In the genomic region with DNA sequence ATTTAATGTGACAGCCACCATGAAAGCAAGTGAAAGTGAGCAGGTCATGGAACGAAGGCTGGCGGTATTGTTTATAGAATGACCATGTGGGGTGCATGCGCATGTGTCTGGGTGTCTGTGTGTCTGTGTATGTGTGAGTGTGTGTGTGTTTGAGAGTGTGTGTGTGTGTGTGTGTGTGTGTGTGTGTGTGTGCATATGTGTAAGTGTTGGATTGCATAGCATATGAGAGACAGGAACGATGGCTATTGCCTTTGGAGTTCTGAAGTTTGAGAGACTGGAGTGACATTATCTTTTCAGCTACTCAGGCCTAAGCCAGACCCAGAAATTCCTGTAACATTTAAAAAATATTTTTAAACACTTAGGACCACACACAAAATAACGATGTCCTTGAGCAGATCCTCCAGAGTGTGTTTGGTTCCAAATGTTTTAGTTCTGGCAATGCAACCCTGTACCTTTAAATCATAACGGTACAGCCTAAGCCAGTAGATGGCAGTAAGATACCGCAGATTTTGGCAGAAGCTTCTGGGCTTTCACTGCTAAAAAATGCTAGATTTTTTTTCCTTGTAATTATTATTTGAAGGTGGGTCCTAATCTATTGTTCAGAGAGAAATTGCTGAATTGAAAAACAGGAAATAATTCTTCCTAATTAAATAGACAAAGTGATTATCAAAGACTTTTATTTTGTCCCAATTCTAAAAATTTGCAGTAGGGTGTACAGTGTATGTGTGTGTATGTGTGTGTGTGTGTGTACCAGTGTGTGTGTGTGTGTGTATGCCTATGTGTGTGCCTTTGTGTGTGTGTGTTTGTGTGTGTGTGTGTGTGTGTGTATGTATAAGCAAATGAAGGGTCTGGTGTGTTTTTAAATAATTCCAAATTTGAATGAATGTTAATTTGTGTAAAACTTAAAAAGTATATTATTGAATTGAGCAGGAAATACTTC, we compare ENCODE assay signal across 8 mouse cellular contexts.
A peak's percentile ranks its signal among the peaks of the same experiment; 100 is the strongest.
DNase-seq lines count a peak whose midpoint lies in the region; ATAC-seq and TF ChIP-seq lines count a peak whose summit lies in the region.

No protein-coding gene starts in this region.

- no peak overlapping the region for H3K4me3 ChIP-seq in C2C12 (ENCODE audit: insufficient read depth, poor library complexity, severe bottlenecking)
- H3K4me3 ChIP-seq in intestine, postnatal 0 days (ENCODE audit: low read depth, low read length) = no peak overlapping the region

- H3K36me3 ChIP-seq in C2C12 (ENCODE audit: control insufficient read depth, insufficient read depth) = no peaks in the 10 kb centered on the region
- H3K36me3 ChIP-seq in intestine, postnatal 0 days (ENCODE audit: control insufficient read depth, insufficient read depth) = no peaks in the 10 kb centered on the region

- H3K27me3 ChIP-seq in C2C12 (ENCODE audit: control insufficient read depth, insufficient read depth, insufficient read length) = no peaks in the 10 kb centered on the region
- no peaks in the 10 kb centered on the region for H3K27me3 ChIP-seq in intestine, postnatal 0 days (replicated peaks; ENCODE audit: control insufficient read depth, insufficient read depth, low read length)

- 45% methylated on average over 7 of the region's 7 CpGs for WGBS in intestine, postnatal 0 days

- H3K79me3 ChIP-seq in C2C12 (ENCODE audit: low read depth) = no peaks in the 10 kb centered on the region

- no peak overlapping the region for H3K27ac ChIP-seq in intestine, postnatal 0 days (ENCODE audit: low read depth, low read length)

- H3K79me2 ChIP-seq in C2C12 (ENCODE audit: control insufficient read depth, insufficient read depth) = no peaks in the 10 kb centered on the region

- H3ac ChIP-seq in C2C12 (ENCODE audit: control insufficient read depth, insufficient read length, low read depth) = no peak overlapping the region

- intact Hi-C loops in left cerebral cortex, postnatal 25 days (cut with DNase I) = loop anchor here (2.0 to 10.0 kb wide), 5 partner anchors 490 to 1388 kb away; a partner anchor contains a TSS

- ATAC-seq in intestine, postnatal 0 days = no peak

- H3K9ac ChIP-seq in intestine, postnatal 0 days (ENCODE audit: low read depth, low read length) = no peak overlapping the region

- DNase-seq in cerebellum, adult 18-20 months = peak; percentile 9 to 13
- no peak for DNase-seq in cerebellum, adult 11-12 months
- peak; percentile 86 for DNase-seq in embryo, embryonic 10.5 days (ENCODE audit: low spot score)
- DNase-seq in left cerebral cortex, postnatal 25 days (ENCODE audit: low spot score in 2 of 2) = peak; percentile 51 to 61
- peak; percentile 83 for DNase-seq in retina, embryonic 14.5 days (ENCODE audit: low spot score)
- no peak for DNase-seq in thymus, postnatal 4 days

- peak; percentile 13 for TF ChIP-seq CTCF in C2C12 (IDR thresholded peaks at IDR 0.05; ENCODE audit: control insufficient read depth, insufficient read depth, insufficient read length)
- peak; percentile 75 for TF ChIP-seq CTCF in intestine, postnatal 0 days (IDR thresholded peaks at IDR 0.05; ENCODE audit: low read depth)

- H3K9me3 ChIP-seq in intestine, postnatal 0 days (ENCODE audit: control insufficient read depth) = no peaks in the 10 kb centered on the region

- H3K4me1 ChIP-seq in intestine, postnatal 0 days (replicated peaks; ENCODE audit: control insufficient read depth, insufficient read depth, low read length) = no peaks in the 10 kb centered on the region

- no peak overlapping the region for H3K4me2 ChIP-seq in intestine, postnatal 0 days (replicated peaks; ENCODE audit: low read depth)

TF ChIP-seq in C2C12, 6 proteins besides CTCF, POLR2A, EP300 and RAD21:
- TF ChIP-seq MYOG (IDR thresholded peaks at IDR 0.05; ENCODE audit: control insufficient read depth, extremely low read depth, insufficient read length) = no peak

Comparison
In these comparisons a context has a peak if more than half of its experiments do, and no peak if none do; other contexts are left out.
1. DNase-seq: peak in cerebellum, adult 18-20 months (2 of 2), embryo, embryonic 10.5 days (single experiment), left cerebral cortex, postnatal 25 days (2 of 2) and retina, embryonic 14.5 days (single experiment); none in cerebellum, adult 11-12 months (single experiment) and thymus, postnatal 4 days (single experiment).